Mouse (Mus musculus) intestine, postnatal 0 days (tissue): ENCODE results near the gene Ifna14. TPM values are rescaled to one million over a fixed set of nuclear protein-coding genes. Genes with fewer than 3 reads are reported as not detected.

Source experiments
- ATAC-seq: fragments of 200-750 bp; cut with Nextera tagmentation; 2 replicates; pipeline ENCODE4 v1.8.0; 2017; ENCODE audit warnings: mild to moderate bottlenecking, moderate TSS enrichment, moderate library complexity
- H3K27ac ChIP-seq: fragments of 300-500 bp; sonication (generic); 2 replicates; pipeline ENCODE4 v1.5.1; 2014; ENCODE audit warnings: mild to moderate bottlenecking, low read depth, low read length, moderate library complexity
- H3K27me3 ChIP-seq: fragments of 300-500 bp; sonication (generic); replicated peaks from 2 replicates; pipeline ENCODE4 v1.6.1; 2014; ENCODE audit warnings: low read length, mixed read lengths; ENCODE audit not compliant: control insufficient read depth, insufficient read depth
- H3K36me3 ChIP-seq: fragments of 300-500 bp; sonication (generic); 2 replicates; pipeline ENCODE4 v1.6.1; 2014; ENCODE audit warnings: mild to moderate bottlenecking, moderate library complexity; ENCODE audit not compliant: control insufficient read depth, insufficient read depth
- H3K4me1 ChIP-seq: fragments of 300-500 bp; sonication (generic); replicated peaks from 2 replicates; pipeline ENCODE4 v1.6.1; 2014; ENCODE audit warnings: antibody characterized with exemption, low read length, mixed read lengths; ENCODE audit not compliant: control insufficient read depth, insufficient read depth
- H3K4me2 ChIP-seq: fragments of 300-500 bp; sonication (generic); replicated peaks from 2 replicates; pipeline ENCODE4 v1.6.1; 2014; ENCODE audit warnings: low read depth, mild to moderate bottlenecking, moderate library complexity
- H3K4me3 ChIP-seq: fragments of 300-500 bp; sonication (generic); 2 replicates; pipeline ENCODE4 v1.5.1; 2014; ENCODE audit warnings: low read depth, low read length
- H3K9ac ChIP-seq: fragments of 300-500 bp; sonication (generic); 2 replicates; pipeline ENCODE4 v1.6.1; 2014; ENCODE audit warnings: mild to moderate bottlenecking, low read depth, low read length
- H3K9me3 ChIP-seq: fragments of 300-500 bp; sonication (generic); 2 replicates; pipeline ENCODE4 v1.6.1; 2016; ENCODE audit warnings: mixed run types; ENCODE audit not compliant: control insufficient read depth
- CTCF ChIP-seq: sonication (generic); IDR thresholded peaks from 2 replicates; pipeline ENCODE4 v1.5.1; 2016; ENCODE audit warnings: low read depth, mild to moderate bottlenecking, control low read depth, antibody characterized with exemption, moderate library complexity
- WGBS: fragments of 180-500 bp; shearing (Covaris S2); extraction: QIAGEN DNeasy Blood & Tissue Kit; methylation state at CpG from one replicate; pipeline ENCODE4 v1.1.7; 2014; 5-methylcytosine and 5-hydroxymethylcytosine counted together
- polyA plus RNA-seq: library from polyadenylated mRNA; unstranded; fragments of >200 nt; fragmentation: Nextera tagmentation; extraction: Ambion mirVana; gene quantifications from 2 replicates; pipeline ENCODE4 v1.2.1, GENCODE M21; 2015

Gene Ifna14
- polyA plus RNA-seq, 1 experiment from 2014 or later, result not detected

- Histone ChIP-seq H3K4me1 (no peaks in the 10 kb centered on the region), H3K36me3 (no peaks in the 10 kb centered on the region), H3K4me2 (no peak overlapping the region), H3K9ac (no peak overlapping the region), H3K27me3 (no peaks in the 10 kb centered on the region), H3K9me3 (no peaks in the 10 kb centered on the region), H3K4me3 (no peak overlapping the region), H3K27ac (no peak overlapping the region)
- WGBS, result 74% methylated on average over 1 of the region's 1 CpGs
- TF ChIP-seq CTCF, result no peak
- no peak for ATAC-seq
These were observed 23.6 kb downstream of the Ifna14 start for GRCm38 (mm10) chr4:88547986-88548385.

DNA sequence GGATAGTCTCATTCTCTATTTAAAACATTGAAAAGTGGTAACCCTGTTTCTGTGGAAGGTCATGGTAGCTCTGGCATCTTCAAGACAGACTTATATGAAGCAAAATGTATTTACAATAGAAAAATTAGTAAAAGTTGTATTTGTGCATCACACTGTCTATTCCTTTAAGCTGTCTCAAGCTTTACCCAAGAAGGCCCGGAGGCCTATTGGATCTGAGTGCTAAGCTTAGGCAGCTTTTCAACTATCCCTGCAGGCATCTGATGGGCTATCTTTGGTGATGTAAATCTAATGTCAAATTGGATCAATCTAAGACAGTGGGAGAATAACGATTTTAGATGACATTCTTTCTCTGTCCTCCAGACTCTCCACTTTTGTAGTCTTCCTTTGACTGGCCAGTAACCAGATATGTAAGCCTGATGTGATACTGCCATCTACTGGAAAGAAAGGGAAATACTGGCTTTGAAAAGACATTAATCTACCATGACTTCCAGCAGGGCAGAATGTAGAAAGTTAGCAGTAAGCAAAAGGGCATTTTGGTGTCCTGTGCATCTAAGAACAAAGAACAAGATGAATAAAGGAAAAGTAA is 27.9 kb downstream of the Ifna14 start:
- ATAC-seq, result 0 out of 2 replicates have a peak, but pooled peaks have one; percentile 38
- Histone ChIP-seq H3K36me3 (no peaks in the 10 kb centered on the region), H3K4me1 (no peaks in the 10 kb centered on the region), H3K27me3 (no peaks in the 10 kb centered on the region), H3K27ac (no peak overlapping the region), H3K9ac (no peak overlapping the region), H3K4me3 (no peak overlapping the region), H3K4me2 (no peak overlapping the region), H3K9me3 (no peaks in the 10 kb centered on the region)
- TF ChIP-seq CTCF, result peak; percentile 92
- 49% methylated on average over 2 of the region's 2 CpGs for WGBS

DNA sequence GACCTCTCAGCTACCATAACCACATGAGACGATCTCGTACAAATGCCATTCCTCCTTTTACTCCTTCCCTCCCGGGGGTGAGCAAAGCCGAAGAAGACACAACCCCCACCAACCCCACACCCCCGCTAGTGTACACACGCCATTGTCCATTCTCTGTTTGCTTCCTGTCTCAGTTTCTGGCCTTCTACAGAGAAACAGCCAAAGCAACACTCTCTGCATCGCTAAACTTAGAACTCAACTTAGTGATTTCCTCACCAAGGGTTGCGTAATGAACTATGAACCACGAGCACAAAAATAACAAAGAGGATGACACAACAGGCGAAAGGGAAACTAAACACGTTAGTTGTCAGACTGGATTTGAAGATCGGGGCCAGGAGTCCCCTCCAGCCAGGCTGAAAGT is 34.3 kb downstream of the Ifna14 start:
- 0 out of 2 replicates have a peak, but pooled peaks have one; percentile 13 for ATAC-seq
- H3K9ac ChIP-seq, result no peak overlapping the region
- TF ChIP-seq CTCF, result no peak
- WGBS, result 38% methylated on average over 12 of the region's 12 CpGs
- no peak overlapping the region for H3K27ac ChIP-seq
- H3K36me3 ChIP-seq, result no peaks in the 10 kb centered on the region
- no peak overlapping the region; the same call in 1 of the 2 replicates for H3K4me2 ChIP-seq
- no peaks in the 10 kb centered on the region for H3K4me1 ChIP-seq
- H3K4me3 ChIP-seq, result no peak overlapping the region
- no peaks in the 10 kb centered on the region for H3K9me3 ChIP-seq
- no peaks in the 10 kb centered on the region for H3K27me3 ChIP-seq

GRCm38 (mm10) chr4:88536640-88537039 is 35.0 kb downstream of the Ifna14 start:
- no peak for ATAC-seq

GRCm38 (mm10) chr4:88535742-88536141 is 35.9 kb downstream of the Ifna14 start:
- ATAC-seq, result no peak
- Histone ChIP-seq H3K4me3 (no peak overlapping the region), H3K36me3 (no peaks in the 10 kb centered on the region), H3K4me2 (no peak overlapping the region), H3K9ac (no peak overlapping the region), H3K27ac (no peak overlapping the region), H3K9me3 (no peaks in the 10 kb centered on the region), H3K4me1 (no peaks in the 10 kb centered on the region), H3K27me3 (no peaks in the 10 kb centered on the region)
- TF ChIP-seq CTCF, result no peak
- 94% methylated on average over 1 of the region's 1 CpGs for WGBS

More at GRCm38 (mm10) chr4:88536640-88537039, 35.0 kb downstream of the Ifna14 start:
- Histone ChIP-seq H3K4me1 (no peaks in the 10 kb centered on the region), H3K9me3 (no peaks in the 10 kb centered on the region), H3K27me3 (no peaks in the 10 kb centered on the region), H3K27ac (no peak overlapping the region), H3K4me2 (no peak overlapping the region), H3K36me3 (no peaks in the 10 kb centered on the region), H3K4me3 (no peak overlapping the region), H3K9ac (no peak overlapping the region)
- 44% methylated on average over 7 of the region's 7 CpGs for WGBS
- TF ChIP-seq CTCF, result no peak

DNA sequence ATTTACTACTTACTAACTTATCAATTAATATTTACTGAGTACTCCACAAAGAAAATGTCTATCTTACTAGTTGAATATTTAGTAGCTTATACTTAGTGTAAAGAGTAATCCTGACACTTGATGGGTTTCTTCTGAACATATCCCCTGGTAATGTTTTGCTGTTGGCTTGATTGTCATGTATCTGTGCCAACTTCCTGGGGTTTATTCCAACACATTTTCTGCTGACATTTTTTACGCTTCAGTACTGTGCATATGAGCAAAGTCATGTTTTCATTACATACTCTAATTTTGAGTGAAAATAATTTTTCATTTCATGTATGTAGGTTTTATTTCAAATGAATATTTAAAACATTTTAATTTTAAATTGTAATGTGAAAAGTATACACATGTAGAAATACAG is 36.7 kb downstream of the Ifna14 start:
- ATAC-seq, result no peak
- H3K9ac ChIP-seq, result no peak overlapping the region
- 74% methylated on average over 1 of the region's 1 CpGs for WGBS
- no peaks in the 10 kb centered on the region for H3K4me1 ChIP-seq
- no peak for TF ChIP-seq CTCF
- no peak overlapping the region for H3K4me2 ChIP-seq
- H3K27ac ChIP-seq, result no peak overlapping the region
- no peaks in the 10 kb centered on the region for H3K27me3 ChIP-seq
- no peaks in the 10 kb centered on the region for H3K9me3 ChIP-seq
- H3K4me3 ChIP-seq, result no peak overlapping the region
- H3K36me3 ChIP-seq, result no peaks in the 10 kb centered on the region
